Mouse (Mus musculus): ENCODE measurements around the gene Aim2. TPM values are rescaled to one million over a fixed set of nuclear protein-coding genes. Genes with fewer than 3 reads are reported as not detected.
"Not testable (repeated sequence)": the region's sequence is repeated elsewhere in the genome, so short reads cannot be mapped to it uniquely, and the experiment has no call there.

Aim2 gene
- polyA plus RNA-seq, 1 experiment, result not detected

DNA sequence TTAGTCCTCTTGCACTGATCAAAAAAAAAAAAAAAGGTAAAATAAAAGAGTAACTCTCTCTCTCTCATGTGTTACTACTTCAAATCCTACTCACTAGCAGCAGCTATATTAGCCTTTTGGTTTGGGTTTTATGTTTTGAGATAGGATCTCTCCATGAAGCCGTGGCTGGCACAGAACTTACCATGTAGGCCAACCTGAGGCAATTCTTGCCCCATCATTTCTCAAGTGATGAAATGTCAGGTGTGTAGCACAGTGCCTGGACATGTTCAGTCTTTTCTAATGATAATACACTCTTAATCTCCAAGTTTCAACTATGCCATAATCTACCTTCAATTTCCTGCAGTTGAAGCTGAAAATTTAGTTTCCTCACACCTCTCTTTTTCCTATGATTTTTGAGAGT lies 92.4 kb downstream of the Aim2 start:
- H3K4me1 ChIP-seq (ENCODE audit: control insufficient read depth, insufficient read depth, insufficient read length, low read length), result no peaks in the 10 kb centered on the region
- no peak overlapping the region for H3K27ac ChIP-seq (replicated peaks; ENCODE audit: low read depth, low read length)
- no peak overlapping the region for H3K4me3 ChIP-seq (ENCODE audit: insufficient read depth, low read depth, low read length)

DNA sequence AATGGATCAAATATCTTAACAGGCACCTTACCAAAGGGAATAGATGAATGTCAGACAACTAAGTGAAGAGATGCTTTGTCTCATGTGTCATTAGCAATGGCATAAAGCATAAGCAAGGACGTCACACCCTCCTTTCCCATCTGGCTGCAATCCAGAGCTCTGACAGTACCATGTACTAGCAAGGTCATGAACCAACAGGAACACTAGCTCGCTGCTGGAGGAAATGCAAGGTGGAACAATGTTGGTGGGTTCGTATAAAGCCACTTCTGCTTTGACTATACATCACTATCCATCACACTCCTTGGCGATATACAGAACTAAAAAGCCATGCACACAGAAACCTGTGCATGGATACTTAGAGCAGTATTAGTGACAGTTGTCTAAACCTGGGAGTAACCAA lies 96.4 kb downstream of the Aim2 start:
- H3K27ac ChIP-seq (replicated peaks; ENCODE audit: low read depth, low read length), result no peak overlapping the region
- no peaks in the 10 kb centered on the region for H3K4me1 ChIP-seq (ENCODE audit: control insufficient read depth, insufficient read depth, insufficient read length, low read length)
- no peak overlapping the region for H3K4me3 ChIP-seq (ENCODE audit: insufficient read depth, low read depth, low read length)

DNA sequence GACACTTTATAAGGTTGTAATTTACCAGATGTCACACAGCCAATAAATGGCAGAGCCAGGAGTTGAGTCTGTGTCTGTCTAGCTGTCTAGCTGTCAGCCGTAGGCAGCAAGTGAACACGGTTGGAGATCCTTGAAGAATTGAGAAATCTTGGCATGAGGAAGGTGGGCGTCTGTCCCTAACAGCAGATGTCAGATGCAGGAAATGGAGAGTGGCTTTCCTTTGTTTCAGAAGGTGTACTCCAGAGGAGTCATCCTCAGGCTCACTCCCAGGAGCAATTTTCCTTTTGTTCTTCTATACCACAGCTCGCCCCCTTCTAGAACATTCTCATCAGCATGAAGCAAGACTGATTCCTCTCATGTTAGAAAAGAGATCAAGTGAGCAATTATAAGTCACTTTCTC lies 99.9 kb downstream of the Aim2 start:
- Histone ChIP-seq H3K4me3 (ENCODE audit: insufficient read depth, low read depth, low read length) (no peak overlapping the region), H3K4me1 (ENCODE audit: control insufficient read depth, insufficient read depth, insufficient read length, low read length) (no peaks in the 10 kb centered on the region), H3K27ac (replicated peaks; ENCODE audit: low read depth, low read length) (no peak overlapping the region)

DNA sequence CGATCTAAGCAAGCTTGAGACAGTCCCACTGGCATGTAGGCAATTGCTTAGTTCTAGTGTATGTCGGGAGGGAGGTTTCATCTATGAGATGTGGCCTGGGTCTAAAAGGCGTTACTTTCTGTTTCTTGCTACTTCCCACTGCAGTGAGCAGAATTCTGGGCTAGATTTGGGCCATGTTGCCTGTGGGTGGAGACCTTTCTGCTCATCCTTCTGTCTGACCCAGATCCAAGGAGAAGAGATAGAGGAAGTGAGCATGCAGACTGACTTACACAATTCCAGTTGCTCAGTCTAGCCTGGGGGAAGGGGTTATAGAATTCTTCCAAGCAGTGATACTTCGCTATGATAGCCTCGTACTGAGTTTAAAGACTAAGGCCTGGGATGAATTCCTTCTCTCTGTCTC lies 101.0 kb downstream of the Aim2 start:
- Histone ChIP-seq H3K4me3 (ENCODE audit: insufficient read depth, low read depth, low read length) (no peak overlapping the region), H3K27ac (replicated peaks; ENCODE audit: low read depth, low read length) (no peak overlapping the region; the same call in 1 of the 2 replicates), H3K4me1 (ENCODE audit: control insufficient read depth, insufficient read depth, insufficient read length, low read length) (no peaks in the 10 kb centered on the region)

DNA sequence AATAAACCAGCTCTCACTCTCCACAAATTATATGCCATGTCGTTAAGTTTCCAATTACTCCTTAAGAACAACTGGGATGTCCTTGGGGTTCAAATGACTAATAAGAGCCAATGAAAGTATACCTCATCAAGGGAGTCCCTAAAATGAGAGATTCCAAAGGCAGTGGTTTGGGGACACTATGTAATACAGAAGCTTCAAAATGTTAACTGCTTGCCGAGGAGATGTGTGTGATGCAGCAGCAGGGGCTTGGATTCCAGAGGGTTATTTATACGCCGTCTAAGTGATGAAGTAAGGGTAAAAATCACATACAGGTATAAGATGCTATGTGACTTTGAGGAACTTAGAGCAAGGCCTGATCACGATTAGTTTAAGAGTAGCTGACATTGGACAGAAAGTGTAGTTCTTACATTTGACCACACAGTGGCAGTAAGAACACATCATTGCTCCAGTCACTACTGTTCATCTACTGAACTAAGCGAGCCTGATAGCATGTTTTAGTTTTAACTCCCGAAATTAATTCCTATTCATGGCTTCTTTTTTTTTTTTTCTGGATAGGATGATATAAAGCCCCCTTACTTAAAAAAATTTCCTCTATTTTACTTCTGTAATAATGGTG lies 105.6 kb downstream of the Aim2 start:
- no peak overlapping the region for H3K27ac ChIP-seq (replicated peaks; ENCODE audit: low read depth, low read length)
- no peak overlapping the region for H3K4me3 ChIP-seq (ENCODE audit: insufficient read depth, low read depth, low read length)
- H3K4me1 ChIP-seq (ENCODE audit: control insufficient read depth, insufficient read depth, insufficient read length, low read length), result no peaks in the 10 kb centered on the region

DNA sequence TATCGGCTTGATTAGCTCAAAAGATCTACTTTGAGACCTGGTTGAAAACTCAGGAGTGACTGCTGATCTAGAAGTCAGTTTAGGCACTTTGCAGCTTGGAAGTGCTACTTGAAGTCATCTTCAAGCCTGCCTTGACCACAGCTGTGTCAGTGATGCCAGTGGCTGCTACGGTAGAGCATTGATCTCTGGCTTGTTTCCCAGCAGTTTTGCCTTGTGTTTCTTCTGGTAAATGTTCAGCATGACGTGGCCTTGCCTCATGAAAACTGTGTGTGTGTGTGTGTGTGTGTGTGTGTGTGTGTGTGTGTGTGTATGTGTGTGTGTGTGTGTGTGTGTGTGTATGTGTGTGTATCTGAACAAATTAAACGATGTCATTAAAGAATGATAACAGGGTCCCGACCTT lies 106.1 kb downstream of the Aim2 start:
- Histone ChIP-seq H3K27ac (replicated peaks; ENCODE audit: low read depth, low read length) (no peak overlapping the region), H3K4me3 (ENCODE audit: insufficient read depth, low read depth, low read length) (no peak overlapping the region), H3K4me1 (ENCODE audit: control insufficient read depth, insufficient read depth, insufficient read length, low read length) (no peaks in the 10 kb centered on the region)

DNA sequence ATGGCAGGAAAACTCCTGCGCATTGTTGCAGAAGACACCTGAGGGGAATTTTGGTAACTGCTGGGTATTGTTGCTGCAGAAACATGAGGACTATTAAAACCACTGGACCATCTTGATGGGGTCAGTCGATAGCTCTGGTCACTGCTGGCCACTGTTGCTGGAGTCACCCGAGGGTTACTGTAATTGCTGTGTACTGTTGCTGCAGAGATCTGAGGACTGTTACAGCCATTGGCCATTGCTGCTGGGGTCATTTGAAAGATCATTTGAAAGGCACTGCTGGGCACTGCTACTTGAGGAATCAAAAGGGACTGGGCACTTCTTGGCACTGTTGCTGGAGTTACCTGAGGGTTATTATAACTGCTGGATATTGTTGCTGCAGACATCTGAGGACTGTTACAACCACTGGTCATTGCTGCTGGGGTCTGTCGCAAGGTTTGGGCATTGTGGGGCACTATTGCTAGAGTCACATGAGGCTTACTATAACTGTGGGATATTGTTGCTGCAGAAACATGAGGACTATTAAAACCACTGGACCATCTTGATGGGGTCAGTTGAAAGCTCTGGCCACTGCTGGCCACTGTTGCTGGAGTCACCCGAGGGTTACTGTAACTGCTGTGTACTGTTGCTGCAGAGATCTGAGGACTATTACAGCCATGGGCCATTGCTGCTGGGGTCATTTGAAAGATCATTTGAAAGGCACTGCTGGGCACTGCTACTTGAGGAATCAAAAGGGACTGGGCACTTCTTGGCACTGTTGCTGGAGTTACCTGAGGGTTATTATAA lies 129.9 kb downstream of the Aim2 start:
- not testable (repeated sequence) for H3K27ac ChIP-seq (replicated peaks; ENCODE audit: low read depth, low read length); H3K4me1 ChIP-seq (ENCODE audit: control insufficient read depth, insufficient read depth, insufficient read length, low read length); H3K4me3 ChIP-seq (ENCODE audit: insufficient read depth, low read depth, low read length)

DNA sequence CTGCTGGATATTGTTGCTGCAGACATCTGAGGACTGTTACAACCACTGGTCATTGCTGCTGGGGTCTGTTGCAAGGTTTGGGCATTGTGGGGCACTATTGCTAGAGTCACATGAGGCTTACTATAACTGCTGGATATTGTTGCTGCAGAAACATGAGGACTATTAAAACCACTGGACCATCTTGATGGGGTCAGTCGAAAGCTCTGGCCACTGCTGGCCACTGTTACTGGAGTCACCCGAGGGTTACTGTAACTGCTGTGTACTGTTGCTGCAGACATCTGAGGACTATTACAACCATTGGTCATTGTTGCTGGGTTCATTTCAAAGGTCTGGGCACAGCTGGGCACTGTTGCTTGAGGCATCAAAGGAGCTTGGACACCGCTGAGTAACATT lies 130.5 kb downstream of the Aim2 start:
- H3K4me3 ChIP-seq (ENCODE audit: insufficient read depth, low read depth, low read length); H3K27ac ChIP-seq (replicated peaks; ENCODE audit: low read depth, low read length); H3K4me1 ChIP-seq (ENCODE audit: control insufficient read depth, insufficient read depth, insufficient read length, low read length): not testable (repeated sequence)

DNA sequence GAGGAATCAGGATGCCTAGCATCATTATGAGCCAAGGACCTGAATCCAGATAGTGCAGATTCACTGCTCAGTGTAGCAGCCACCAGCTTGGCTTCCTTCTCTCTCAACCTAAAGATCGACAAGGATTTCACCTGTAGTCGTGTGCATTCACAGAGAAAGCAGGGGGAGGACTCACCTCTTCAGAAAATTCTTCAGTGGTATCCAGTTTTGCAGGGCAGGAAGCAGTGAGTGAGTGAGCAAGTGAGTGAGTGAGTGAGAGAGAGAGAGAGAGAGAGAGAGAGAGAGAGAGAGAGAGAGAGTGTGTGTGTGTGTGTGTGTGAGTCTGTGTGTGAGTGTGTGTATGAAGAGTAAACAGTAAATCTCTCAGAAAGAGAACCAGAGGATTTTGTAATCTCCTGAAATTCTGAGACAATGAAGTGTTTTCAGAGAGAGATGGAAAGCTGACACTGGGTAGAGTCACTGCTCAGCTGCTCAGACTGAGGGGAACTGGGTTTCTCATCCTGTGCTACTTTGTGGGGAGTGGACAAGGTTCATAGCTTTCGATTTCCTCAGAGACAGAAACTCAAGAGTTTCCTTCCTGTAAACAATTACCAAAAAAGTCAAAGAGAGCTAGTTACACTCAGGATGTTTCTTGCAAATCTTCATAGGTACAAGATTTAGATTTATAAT lies 140.3 kb downstream of the Aim2 start, which contains the start of gene Ifi206:
Ifi206 (minus strand) TSS at position 230 of the 669 bp plus-strand sequence.
- not testable (repeated sequence) for H3K4me3 ChIP-seq (ENCODE audit: insufficient read depth, low read depth, low read length); H3K27ac ChIP-seq (replicated peaks; ENCODE audit: low read depth, low read length); H3K4me1 ChIP-seq (ENCODE audit: control insufficient read depth, insufficient read depth, insufficient read length, low read length)

DNA sequence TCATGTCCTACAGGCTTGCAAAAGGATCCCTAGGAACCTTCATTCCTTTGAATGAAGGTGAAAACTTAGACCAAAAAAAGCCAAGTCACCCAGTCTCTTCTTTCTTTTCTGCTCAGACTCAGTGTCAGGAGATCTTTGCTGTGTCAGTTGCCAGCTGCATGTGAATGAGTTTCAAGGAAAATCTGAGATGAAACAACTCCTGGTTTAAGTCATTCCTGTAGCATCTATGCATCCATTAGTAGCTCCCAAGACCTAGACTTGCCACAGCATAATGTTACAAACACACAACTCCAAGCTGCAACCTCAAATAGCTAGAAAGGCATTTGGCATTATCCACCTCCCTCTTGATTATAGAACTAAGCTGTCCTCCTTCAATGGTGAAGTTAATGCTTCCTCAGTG lies 140.8 kb downstream of the Aim2 start:
- not testable (repeated sequence) for H3K27ac ChIP-seq (replicated peaks; ENCODE audit: low read depth, low read length); H3K4me3 ChIP-seq (ENCODE audit: insufficient read depth, low read depth, low read length); H3K4me1 ChIP-seq (ENCODE audit: control insufficient read depth, insufficient read depth, insufficient read length, low read length)

DNA sequence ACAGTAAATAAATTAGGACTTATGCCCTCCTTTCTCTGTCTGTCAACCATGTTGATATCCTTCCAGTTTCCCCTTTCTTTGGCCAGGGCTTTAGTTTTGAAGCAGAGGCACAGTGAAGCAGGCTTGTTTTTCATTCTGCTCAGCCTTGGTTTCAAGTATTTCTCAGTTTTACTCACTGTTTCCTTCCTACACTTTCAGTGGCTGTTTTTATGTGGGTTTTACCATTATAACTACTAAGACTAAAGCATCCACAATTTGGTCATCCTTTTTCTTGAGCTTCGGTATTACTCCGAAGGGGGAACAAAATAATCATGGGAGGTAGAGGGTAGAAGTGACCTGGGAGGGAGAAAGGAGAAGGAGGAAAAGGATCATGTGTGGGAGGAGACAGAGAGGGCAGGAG lies 159.9 kb downstream of the Aim2 start:
- not testable (repeated sequence) for H3K4me3 ChIP-seq (ENCODE audit: insufficient read depth, low read depth, low read length); H3K27ac ChIP-seq (replicated peaks; ENCODE audit: low read depth, low read length); H3K4me1 ChIP-seq (ENCODE audit: control insufficient read depth, insufficient read depth, insufficient read length, low read length)

Other genes starting within 250 kb of the Aim2 start
- gene Olfr1408, start 213.5 kb upstream of the Aim2 start, polyA plus RNA-seq (2012; ENCODE audit: insufficient read depth, insufficient read length, missing spikeins), result not detected in 2 replicates
- not detected in 2 replicates for gene Olfr1406, start 160.2 kb upstream of the Aim2 start, polyA plus RNA-seq (2012; ENCODE audit: insufficient read depth, insufficient read length, missing spikeins)
- not detected in 2 replicates for gene Olfr218, start 153.1 kb upstream of the Aim2 start, polyA plus RNA-seq (2012; ENCODE audit: insufficient read depth, insufficient read length, missing spikeins)
- not detected in 2 replicates for gene Olfr1404, start 138.5 kb upstream of the Aim2 start, polyA plus RNA-seq (2012; ENCODE audit: insufficient read depth, insufficient read length, missing spikeins)
- not detected in 2 replicates for gene Fcer1a, start 123.7 kb upstream of the Aim2 start, polyA plus RNA-seq (2012; ENCODE audit: insufficient read depth, insufficient read length, missing spikeins)
- not detected in 2 replicates for gene Olfr418, start 84.9 kb upstream of the Aim2 start, polyA plus RNA-seq (2012; ENCODE audit: insufficient read depth, insufficient read length, missing spikeins)
- gene Mptx2, start 73.1 kb upstream of the Aim2 start, polyA plus RNA-seq (2012; ENCODE audit: insufficient read depth, insufficient read length, missing spikeins), result not detected in 2 replicates
- 2.1 and 11.6 TPM in 2 replicates for gene Ackr1, start 17.1 kb upstream of the Aim2 start, polyA plus RNA-seq (2012; ENCODE audit: insufficient read depth, insufficient read length, missing spikeins)
- 5.1 and 7.2 TPM in 2 replicates for gene Cadm3, start 16.8 kb downstream of the Aim2 start, polyA plus RNA-seq (2012; ENCODE audit: insufficient read depth, insufficient read length, missing spikeins)
- gene Ifi206, start 140.2 kb downstream of the Aim2 start, polyA plus RNA-seq (2012; ENCODE audit: insufficient read depth, insufficient read length, missing spikeins), result 0.42 TPM in 1 of 2 replicates, not detected in the other
- gene Ifi214, start 185.1 kb downstream of the Aim2 start, polyA plus RNA-seq (2012; ENCODE audit: insufficient read depth, insufficient read length, missing spikeins), result not detected in 2 replicates
- gene Ifi213, start 248.4 kb downstream of the Aim2 start, polyA plus RNA-seq (2012; ENCODE audit: insufficient read depth, insufficient read length, missing spikeins), result 1.3 TPM in 1 of 2 replicates, not detected in the other